Mouse (Mus musculus) hindbrain, embryonic 14.5 days (tissue): ENCODE results near the gene Sephs1. TPM values are rescaled to one million over a fixed set of nuclear protein-coding genes. Genes with fewer than 3 reads are reported as not detected.
A peak's percentile ranks its signal among the peaks of the same experiment; 100 is the strongest.
"Not testable (repeated sequence)": the region's sequence is repeated elsewhere in the genome, so short reads cannot be mapped to it uniquely, and the experiment has no call there.

ENCODE experiments used
- ATAC-seq: fragments of 200-750 bp; cut with Nextera tagmentation; 2 replicates; pipeline ENCODE4 v1.8.0; 2017; ENCODE audit warnings: moderate number of reproducible peaks, mild to moderate bottlenecking, moderate TSS enrichment, moderate library complexity; ENCODE audit not compliant: low FRiP score
- DNase-seq: peaks from one replicate; pipeline ENCODE4 v3.0.0-alpha.2; 2015; ENCODE audit warnings: low spot score
- H3K27ac ChIP-seq: fragments of 300-500 bp; sonication (generic); 2 replicates; pipeline ENCODE4 v1.5.1; 2014; ENCODE audit warnings: mild to moderate bottlenecking, moderate library complexity
- H3K27me3 ChIP-seq: fragments of 300-500 bp; sonication (generic); 2 replicates; pipeline ENCODE4 v1.6.1; 2014; ENCODE audit warnings: mild to moderate bottlenecking, low read length, mixed read lengths; ENCODE audit not compliant: control insufficient read depth, insufficient read depth
- H3K36me3 ChIP-seq: fragments of 300-500 bp; sonication (generic); replicated peaks from 2 replicates; pipeline ENCODE4 v1.6.1; 2014; ENCODE audit not compliant: control insufficient read depth, insufficient read depth
- H3K4me1 ChIP-seq: fragments of 300-500 bp; sonication (generic); replicated peaks from 2 replicates; pipeline ENCODE4 v1.6.1; 2014; ENCODE audit warnings: antibody characterized with exemption, low read length, mixed read lengths; ENCODE audit not compliant: control insufficient read depth, insufficient read depth
- H3K4me2 ChIP-seq: fragments of 300-500 bp; sonication (generic); replicated peaks from 2 replicates; pipeline ENCODE4 v1.6.1; 2014; ENCODE audit warnings: mild to moderate bottlenecking, moderate library complexity
- H3K4me3 ChIP-seq: fragments of 300-500 bp; sonication (generic); replicated peaks from 2 replicates; pipeline ENCODE4 v1.5.1; 2014; ENCODE audit warnings: mild to moderate bottlenecking, low read length
- H3K9ac ChIP-seq: fragments of 300-500 bp; sonication (generic); 2 replicates; pipeline ENCODE4 v1.6.1; 2014
- H3K9me3 ChIP-seq: fragments of 300-500 bp; sonication (generic); 2 replicates; pipeline ENCODE4 v1.6.1; 2016; ENCODE audit warnings: low read length; ENCODE audit not compliant: control insufficient read depth
- whole genome bisulfite sequencing: fragments of 180-500 bp; shearing (Covaris S2); extraction: QIAGEN DNeasy Blood & Tissue Kit; methylation state at CpG from one replicate; pipeline ENCODE4 v1.1.7; 2014; 5-methylcytosine and 5-hydroxymethylcytosine counted together
- polyA plus RNA-seq: library from polyadenylated mRNA; unstranded; fragments of >200 nt; fragmentation: Nextera tagmentation; extraction: Ambion mirVana; gene quantifications from 2 replicates; pipeline ENCODE4 v1.2.1, GENCODE M21; 2014

Gene Sephs1
- polyA plus RNA-seq, 1 experiment from 2014 or later, result 63.2 TPM

DNA sequence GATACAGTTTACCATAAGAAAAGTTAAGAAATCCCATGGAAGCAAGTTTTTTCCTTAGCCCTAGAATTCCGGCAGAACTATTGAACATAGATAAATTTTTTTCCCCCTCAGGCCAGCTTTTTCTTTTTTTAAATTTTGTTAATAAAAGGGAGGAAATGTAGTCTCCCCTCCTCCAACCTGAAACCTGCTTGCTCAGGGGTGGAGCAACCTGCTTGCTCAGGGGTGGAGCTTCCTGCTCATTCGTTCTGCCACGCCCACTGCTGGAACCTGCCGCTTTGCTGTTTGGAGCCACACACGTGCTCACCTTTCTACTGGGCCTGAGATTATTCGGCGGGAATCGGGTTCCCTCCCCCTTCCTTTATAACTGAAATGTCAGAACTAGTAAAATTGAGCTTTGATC lies 68.3 kb downstream of the Sephs1 start:
- DNase-seq, result peak; percentile 13
- not testable (repeated sequence) for H3K36me3 ChIP-seq, H3K27me3 ChIP-seq, H3K9ac ChIP-seq, H3K9me3 ChIP-seq, H3K4me2 ChIP-seq, H3K4me3 ChIP-seq, ATAC-seq, H3K27ac ChIP-seq, H3K4me1 ChIP-seq
- 92% methylated on average over 8 of the region's 8 CpGs for WGBS

DNA sequence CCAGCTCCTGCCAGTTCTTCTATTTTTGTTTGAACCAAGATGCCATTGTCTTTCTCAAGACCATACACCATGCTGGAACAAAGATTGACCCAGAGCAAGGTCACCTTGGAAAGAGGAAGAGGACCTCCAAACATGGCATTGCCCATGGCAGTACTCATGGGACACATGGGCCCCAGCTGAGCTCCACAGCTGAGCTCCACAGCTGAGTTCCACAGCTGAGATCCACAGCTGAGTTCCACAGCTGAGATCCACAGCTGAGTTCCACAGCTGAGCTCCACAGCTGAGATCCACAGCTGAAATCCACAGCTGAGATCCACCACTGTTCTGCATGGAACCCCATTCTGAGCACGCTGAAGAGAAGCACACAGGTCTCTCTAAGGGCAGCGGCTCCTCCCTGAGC lies 69.6 kb downstream of the Sephs1 start:
- Histone ChIP-seq H3K4me3 (no peak overlapping the region), H3K27me3 (no peaks in the 10 kb centered on the region), H3K4me2 (no peak overlapping the region), H3K4me1 (no peaks in the 10 kb centered on the region), H3K27ac (no peak overlapping the region), H3K9me3 (no peaks in the 10 kb centered on the region), H3K9ac (no peak overlapping the region), H3K36me3 (no peaks in the 10 kb centered on the region)
- WGBS, result 89% methylated on average over 2 of the region's 2 CpGs
- DNase-seq (no peak), ATAC-seq (no peak)

DNA sequence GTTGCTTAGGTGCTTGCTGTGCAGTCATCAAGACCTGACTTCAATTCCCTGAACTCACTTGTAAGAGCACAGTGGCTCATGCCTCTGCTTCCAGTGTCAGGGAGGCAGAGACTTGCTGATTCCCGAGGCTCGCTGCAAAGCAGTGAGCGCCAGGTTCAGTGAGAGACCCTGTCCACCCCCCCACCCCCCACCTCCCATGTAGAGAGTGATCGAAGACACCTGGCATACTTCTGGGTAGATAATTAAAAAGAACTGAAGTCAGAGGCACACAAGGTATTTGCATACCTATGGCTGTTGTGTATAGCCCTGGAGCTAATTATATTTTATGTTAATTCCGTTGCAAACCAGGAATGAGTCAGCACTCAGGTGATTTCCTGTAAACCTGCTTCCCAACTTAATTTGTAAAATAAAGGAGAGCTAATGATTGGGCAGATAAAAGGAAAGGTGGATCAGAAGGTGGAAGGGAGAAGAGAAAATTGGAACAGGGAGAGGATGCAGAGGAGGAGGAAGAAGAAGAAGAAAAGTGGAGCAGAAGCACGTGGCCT lies 72.9 kb downstream of the Sephs1 start:
- no peak overlapping the region for H3K9ac ChIP-seq
- no peaks in the 10 kb centered on the region for H3K36me3 ChIP-seq
- H3K4me2 ChIP-seq, result no peak overlapping the region
- peak; percentile 10 for DNase-seq
- H3K4me1 ChIP-seq, result no peaks in the 10 kb centered on the region
- no peak overlapping the region for H3K27ac ChIP-seq
- no peak for ATAC-seq
- H3K27me3 ChIP-seq, result no peaks in the 10 kb centered on the region
- H3K9me3 ChIP-seq, result no peaks in the 10 kb centered on the region
- H3K4me3 ChIP-seq, result no peak overlapping the region
- WGBS, result 91% methylated on average over 6 of the region's 6 CpGs

DNA sequence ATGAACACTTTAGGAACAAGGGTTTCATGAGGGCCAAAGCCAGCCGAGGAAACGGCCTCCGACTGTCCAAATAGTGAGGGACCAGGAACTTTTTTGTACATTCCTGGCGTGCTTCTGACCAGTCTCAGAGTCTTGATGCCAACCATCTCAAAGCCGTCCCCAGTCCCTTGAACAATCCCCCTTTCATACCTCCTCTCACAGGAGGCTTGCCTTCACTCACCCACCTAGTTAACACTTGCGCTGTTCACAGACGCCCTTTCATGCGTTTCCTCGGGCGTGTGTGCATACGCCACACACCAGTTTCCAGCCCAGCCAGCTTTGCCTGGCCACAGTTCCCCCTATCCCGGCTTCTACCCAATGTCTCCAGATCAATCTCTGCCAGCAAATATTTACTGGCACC lies 76.7 kb downstream of the Sephs1 start:
- Histone ChIP-seq H3K36me3 (no peaks in the 10 kb centered on the region), H3K27ac (no peak overlapping the region), H3K4me1 (no peaks in the 10 kb centered on the region), H3K4me2 (no peak overlapping the region), H3K9me3 (no peaks in the 10 kb centered on the region), H3K4me3 (no peak overlapping the region), H3K27me3 (no peaks in the 10 kb centered on the region), H3K9ac (no peak overlapping the region)
- 93% methylated on average over 12 of the region's 12 CpGs for WGBS
- no peak for ATAC-seq
- no peak for DNase-seq

Other genes starting within 250 kb of the Sephs1 start
- 39.5 and 44.1 TPM in 2 replicates for gene Prpf18, start 229.5 kb upstream of the Sephs1 start, polyA plus RNA-seq
- 8.7 and 8.9 TPM in 2 replicates for gene Bend7, start 163.7 kb upstream of the Sephs1 start, polyA plus RNA-seq
- 82.4 and 91.5 TPM in 2 replicates for gene Phyh, start 37.5 kb downstream of the Sephs1 start, polyA plus RNA-seq
- 1.4 TPM in 2 replicates for gene Ucma, start 94.6 kb downstream of the Sephs1 start, polyA plus RNA-seq
- 4.5 and 5.4 TPM in 2 replicates for gene Mcm10, start 131.2 kb downstream of the Sephs1 start, polyA plus RNA-seq
- 18.0 and 20.7 TPM in 2 replicates for gene Optn, start 182.5 kb downstream of the Sephs1 start, polyA plus RNA-seq